Mouse (Mus musculus) neutrophil, adult 5-6 weeks (primary cell): ENCODE results near the gene Ccm2l. TPM values are rescaled to one million over a fixed set of nuclear protein-coding genes. Genes with fewer than 3 reads are reported as not detected.
A peak's percentile ranks its signal among the peaks of the same experiment; 100 is the strongest.

ENCODE experiments used
- ATAC-seq: fragments of 151-379, 151-347 bp; 2 replicates; pipeline ENCODE4 v1.8.0; 2017; ENCODE audit warnings: mild to moderate bottlenecking, moderate TSS enrichment; ENCODE audit not compliant: insufficient number of reproducible peaks, poor library complexity, low FRiP score, severe bottlenecking; ENCODE audit errors: extremely low read depth
- total RNA-seq: library from RNA; stranded (forward); fragments of 200-1000 nt; gene quantifications from 2 replicates; pipeline ENCODE4 v1.2.3, GENCODE M21; 2017

Ccm2l gene
- total RNA-seq, 1 experiment from 2014 or later: not detected

DNA sequence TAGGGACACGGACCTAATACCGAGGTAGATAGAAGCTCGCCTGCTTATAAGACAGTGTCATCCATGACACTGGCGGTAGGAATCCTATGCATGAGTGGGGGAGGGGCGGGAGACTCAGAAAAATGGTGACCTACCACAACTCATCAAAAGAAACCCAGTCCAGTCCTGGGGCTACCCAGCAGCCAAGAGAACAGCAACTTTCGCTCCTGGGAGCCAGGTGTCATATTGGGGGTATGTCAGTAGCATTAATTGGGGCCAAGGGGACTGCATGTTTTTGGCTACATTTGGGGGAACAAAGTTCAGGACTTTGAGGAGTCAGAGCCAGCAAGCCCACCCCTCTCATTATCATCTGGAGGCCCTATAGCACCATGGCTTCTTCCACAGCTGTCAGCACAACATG lies 14.7 kb upstream of the Ccm2l start:
- ATAC-seq: no peak

DNA sequence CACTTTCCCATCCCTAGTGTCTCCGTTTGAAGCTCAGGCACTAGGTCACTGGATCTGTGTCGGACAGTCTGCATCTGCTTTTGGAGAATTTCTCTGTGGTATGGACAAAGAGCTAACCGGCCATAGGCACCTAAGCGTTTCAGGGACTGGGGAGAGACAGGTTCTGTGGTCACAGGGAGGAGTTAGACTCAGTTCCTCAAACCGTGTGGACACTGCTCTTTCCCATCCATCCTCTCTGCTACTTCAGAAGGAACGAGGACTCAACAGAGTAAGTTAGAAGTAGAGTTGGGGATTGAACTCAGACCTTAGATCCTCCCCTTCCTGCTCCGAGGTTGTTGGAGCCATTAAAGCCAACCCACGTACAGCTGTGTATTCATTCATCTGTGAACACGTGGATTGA lies 14.2 kb upstream of the Ccm2l start:
- ATAC-seq: no peak

DNA sequence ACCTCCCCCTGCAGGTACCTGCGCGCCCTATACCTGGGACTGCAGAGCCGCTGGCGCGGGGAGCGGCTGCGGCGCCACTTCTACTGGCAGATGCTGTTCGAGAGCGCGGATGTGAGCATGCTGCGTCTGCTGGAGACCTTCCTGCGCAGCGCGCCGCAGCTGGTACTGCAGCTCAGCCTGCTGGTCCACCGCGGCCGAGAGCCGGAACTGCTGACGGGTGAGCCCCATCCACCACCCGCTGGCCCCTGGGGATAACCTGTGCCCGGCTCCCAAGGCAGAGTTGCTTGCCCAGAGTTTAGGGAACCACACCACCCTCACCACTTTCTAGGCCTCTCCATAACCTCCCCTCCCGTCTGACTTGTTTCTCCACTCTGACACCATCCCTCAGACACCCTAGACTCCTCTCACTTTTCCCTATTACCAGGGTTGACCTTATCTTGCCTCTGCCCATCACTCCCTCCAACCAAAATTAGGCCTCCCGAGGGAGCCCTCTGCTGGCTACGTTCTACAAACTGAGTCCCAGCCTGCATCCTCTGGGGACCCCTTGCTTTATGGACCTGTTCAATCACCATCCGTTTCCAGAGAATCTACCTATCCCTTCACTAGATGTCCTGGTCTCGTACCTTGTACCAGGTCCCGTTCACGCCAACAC lies 12.9 kb upstream of the Ccm2l start:
- no peak for ATAC-seq

DNA sequence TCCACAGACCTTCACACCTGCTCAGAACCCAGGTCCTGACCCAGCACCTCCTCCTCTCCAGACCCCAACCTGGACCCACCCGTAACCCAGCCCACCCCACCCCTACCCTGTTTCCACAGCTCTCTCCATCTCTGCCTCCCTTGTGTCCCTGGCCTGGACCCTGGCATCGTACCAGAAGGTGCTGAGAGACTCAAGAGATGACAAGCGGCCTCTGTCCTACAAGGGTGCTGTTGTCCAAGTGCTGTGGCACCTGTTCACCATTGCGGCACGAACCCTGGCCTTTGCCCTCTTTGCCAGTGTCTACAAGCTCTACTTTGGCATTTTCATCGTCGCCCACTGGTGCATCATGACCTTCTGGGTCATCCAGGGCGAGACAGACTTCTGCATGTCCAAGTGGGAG lies 11.9 kb upstream of the Ccm2l start:
- ATAC-seq: no peak

DNA sequence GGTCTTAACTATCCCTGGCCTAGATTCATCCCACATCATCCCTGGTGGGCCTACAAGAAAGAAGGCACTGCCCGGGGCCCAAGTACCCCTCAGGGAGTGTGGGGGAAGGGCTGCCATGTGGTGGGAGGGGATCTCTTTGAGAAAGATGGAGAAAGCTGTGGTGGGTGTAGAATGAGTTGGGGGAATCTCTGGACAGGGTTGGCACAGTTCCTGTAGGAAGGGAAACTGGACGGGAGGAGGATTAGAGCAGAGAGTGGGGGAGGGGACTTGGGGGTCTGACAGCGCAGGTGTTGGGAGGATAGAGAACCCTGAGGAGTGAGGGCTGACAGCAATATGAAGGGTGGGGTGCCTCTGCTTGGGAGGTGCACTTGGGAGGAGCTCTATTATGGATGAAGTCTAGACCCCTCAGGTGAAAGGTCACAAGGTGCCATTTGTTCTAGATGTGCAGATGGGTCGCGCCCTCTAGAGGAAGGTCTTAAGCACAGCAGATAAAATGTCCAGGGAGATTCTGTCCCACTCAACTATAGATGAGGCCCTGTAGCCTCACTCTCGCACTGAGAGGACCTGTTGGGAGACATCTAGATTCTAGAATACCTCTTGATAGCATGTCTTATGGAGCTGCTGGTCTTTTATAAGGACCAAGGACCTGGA lies 10.4 kb upstream of the Ccm2l start:
- ATAC-seq: no peak

DNA sequence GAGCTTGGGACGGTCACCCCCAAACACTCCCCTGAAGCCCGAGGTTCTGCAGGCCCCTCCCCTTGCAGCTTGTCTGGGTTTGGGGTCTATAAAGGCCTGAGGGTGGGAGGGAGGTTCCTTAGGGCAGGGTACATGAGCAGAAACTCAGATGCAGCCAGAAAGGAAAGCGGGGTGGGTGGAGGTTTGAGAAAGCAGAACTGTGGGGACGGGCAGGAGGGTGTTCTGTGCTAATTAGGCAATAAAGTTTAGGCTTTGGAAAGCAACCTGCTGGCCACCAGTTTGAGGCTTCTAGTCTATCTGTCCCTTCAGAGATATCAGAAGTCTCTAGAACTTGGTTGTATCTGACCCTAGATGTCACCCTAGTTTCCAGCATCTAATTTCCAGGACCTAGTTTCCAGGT lies 7.4 kb upstream of the Ccm2l start:
- no peak for ATAC-seq

DNA sequence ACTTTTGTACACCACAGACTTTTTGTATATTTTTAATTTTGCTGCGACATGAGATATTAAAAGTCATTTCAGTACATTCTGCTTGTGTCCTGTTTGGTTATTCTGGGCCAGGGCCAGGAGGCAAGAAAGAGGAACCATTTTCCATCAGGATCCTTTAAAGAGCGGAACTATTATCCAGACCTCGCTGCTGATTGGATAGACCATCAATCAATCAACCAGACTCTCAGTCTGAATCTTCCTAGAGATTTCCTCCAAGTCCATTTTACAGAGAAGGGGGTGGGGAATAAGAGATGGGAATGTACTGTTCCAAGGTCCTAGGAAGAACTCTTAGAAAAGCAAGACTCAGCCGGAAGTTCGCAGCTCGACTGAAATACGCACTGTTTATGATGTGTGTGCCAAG lies 5.5 kb upstream of the Ccm2l start:
- no peak for ATAC-seq

DNA sequence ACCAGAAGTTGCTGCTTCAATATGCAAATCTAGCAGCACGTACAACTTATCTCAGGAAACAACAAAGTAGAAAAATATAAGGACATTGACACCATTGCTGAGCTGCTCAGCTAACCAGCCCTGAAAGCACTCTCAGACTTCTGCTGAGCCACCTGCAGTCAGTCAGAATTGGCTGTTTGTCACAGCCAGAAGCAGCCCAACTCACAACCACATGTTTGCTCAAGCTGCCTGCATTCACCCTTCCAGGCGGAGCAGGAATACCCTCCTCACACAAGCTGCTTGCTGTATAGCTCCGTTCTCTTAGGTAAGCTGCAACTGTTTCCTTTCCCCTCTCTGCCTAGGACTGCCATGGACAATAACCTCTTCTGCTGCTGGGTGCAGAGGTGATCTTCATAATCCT lies 2.4 kb upstream of the Ccm2l start:
- no peak for ATAC-seq

DNA sequence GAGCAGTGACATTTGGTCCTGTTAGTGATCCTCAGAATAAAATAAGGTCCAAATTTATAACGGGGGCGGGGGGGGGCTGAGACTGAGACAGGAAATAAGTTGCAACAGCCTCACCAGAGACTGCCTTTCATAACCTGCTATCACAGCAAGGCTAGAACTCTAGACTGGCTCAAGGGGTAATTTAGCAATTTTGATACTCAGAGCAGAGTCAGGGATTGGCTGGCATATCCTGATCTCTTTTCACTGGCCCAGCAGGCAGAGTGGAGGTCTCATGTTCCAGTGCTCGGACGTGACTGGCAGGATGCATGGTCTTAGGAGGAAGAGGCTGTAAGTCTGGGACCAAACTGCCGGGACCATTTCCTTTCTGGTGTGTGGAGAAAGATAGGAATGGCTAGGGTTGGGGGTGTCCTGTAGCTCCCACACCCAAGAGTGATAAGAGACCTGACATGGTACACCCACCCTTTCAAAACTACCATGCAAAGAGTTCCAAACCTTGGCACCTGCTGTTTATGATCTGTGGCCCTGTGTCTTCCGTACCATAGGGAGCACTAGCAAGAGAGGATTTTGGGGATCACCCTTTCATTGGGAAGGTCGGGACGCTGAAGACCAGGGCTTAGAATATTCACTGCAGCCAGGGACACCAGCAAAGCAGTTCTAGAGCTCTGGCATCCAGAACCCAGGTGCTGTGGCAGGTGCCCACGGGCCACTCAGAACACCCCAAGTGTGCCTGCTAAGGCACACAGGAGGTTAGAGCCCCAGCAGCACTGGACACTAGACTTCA lies 1.4 kb upstream of the Ccm2l start:
- ATAC-seq: no peak

DNA sequence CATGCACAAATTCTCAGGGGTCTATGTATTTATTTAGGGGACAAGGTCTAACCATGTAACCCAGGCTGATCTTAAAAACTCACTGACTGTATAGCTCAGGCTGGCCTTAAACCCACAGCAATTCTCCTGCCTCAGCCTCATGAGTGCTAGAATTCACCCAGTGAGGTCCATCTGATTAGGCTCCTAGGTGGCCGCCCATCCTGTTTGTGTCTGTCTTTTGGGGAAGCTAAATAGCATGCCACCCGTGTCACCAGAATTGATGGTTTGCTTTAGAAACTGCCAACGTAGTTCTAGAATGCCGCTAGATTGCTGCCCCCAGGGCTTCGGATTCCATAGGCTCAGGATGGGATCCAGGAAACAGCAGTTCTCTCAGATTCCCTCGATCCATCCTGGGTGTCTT lies 1.2 kb downstream of the Ccm2l start:
- no peak for ATAC-seq

DNA sequence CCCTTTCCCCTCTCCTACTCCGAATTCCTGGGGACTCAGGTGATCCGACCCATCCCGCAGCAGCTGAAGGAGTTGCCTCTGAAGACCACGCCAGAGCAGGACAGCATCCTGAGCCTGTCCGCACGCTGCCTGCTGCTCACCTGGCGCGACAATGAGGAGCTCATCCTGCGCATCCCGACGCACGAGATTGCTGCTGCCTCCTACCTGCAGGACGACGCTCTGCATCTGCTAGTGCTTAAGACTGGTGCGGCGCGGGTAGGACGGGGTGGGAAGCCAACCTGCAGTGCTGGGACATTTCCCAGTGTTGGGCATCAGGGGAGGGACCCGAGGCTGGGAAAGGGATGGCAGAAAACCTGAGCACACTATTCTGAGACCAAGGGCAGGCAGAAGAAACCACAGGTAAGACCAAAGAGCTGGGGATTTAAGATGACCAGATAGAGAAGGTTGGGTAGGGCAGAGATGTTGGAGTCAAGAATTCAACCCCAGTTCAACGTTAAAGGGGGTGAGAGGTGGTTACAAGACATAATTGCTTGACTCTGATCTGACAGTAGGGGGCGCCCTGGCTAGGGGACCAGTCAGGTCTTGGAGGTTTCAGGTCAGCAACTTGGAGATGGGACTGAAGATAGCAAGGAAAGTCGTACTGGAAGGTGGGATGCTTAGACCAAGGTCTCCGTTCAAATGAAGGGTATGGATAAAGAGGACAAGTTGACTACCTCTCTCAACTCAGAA lies 5.2 kb downstream of the Ccm2l start:
- no peak for ATAC-seq

DNA sequence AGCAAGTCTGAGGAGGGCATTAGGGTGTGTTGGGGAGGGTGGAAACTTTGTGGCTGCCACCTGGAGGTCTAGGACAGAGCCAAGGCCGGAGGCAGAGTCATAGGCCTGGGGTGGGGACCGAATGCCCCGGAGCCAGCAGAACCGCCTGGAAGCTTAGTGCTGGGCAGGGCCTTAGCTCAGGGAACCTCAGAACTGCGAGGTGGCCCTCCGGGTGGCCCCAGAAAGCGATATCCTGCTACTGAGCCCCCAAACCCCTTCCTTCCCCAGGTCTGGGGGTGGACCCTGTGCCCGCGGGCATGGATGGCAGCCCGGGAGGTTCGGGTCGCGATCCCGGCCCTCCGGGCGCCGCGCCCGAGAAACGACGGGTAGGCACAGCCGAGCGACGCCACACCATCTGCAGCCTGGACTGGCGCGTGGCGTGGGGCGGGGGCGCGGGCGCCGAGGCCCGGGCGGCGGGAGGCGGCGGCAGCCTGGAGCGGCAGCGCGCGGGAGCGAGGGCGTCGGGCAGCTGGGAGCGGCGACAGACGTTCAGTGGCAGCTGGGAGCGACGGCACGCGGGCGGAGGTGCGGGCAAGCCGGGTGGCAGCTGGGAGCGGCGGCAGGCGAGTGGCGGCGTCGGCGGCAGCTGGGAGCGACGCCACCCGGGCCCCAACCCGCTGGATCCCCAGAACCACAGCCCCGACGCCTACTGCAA lies 5.9 kb downstream of the Ccm2l start:
- no peak for ATAC-seq

DNA sequence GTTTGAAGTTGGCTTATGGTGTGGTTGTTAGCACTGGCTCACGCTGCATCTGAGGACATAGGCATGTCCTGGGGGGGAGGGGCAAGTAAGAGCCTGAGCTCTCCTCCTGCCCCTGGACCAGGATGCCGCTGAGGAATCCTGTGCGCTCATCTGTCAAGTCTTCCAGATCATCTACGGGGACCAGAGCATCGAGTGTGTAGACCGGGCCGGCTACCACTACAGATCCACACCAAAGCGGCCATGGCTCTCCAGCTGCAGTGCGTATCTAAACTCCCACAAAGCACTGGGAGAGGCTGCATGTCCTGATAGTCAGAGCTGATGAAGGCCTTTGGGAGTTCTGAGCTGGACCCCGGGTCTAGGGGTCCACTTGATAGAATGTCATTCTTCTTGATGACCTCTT lies 8.9 kb downstream of the Ccm2l start:
- no peak for ATAC-seq

DNA sequence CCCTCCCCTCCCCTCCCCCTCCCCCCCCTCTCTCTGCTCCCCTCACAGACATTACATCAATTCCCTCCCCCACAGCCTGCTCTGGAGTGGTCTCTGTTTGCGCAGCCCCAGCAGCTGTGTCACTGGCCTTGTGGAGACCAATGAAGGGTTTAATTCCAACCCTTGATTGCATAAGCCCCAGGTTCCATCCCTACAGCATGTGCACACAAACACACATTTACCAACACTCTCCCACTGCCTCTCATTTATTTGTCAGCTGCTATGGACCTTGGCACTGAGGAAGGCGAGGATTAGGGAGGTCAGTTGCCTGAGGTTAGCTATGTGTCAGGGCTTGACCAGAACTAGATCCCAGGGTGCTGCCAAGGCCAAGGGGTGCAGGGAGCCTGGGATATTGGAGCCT lies 10.2 kb downstream of the Ccm2l start:
- no peak for ATAC-seq

DNA sequence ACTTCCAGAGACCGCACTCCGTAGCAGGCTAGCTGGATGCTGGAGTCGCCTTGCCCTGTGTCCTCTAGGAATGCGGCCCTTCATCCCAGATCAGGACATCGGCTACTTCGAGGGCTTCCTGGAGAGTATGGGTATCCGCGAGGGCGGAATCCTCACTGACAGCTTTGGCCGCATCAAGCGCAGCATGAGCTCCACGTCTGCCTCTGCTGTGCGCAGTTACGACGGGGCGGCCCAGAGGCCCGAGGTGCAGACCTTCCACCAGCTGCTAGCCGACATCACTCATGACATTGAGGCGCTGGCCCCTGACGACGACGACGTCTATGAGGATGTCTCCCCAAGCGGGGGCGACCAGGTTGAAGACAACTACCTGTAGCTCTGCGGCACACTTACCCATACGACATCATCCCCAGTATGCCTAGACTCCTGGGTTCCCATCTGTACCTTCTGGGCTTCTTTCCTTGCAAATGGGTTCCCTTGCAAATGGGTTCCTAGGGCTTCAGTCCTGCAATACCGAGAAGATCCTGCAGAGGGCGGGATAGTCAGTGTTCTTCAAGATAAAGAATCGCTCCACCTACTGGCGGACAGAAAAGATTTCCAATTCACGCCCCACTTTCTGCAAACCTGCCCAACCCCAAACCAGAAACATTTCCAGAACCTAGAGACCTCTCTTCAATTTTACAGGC lies 15.2 kb downstream of the Ccm2l start:
- peak; percentile 54 for ATAC-seq

DNA sequence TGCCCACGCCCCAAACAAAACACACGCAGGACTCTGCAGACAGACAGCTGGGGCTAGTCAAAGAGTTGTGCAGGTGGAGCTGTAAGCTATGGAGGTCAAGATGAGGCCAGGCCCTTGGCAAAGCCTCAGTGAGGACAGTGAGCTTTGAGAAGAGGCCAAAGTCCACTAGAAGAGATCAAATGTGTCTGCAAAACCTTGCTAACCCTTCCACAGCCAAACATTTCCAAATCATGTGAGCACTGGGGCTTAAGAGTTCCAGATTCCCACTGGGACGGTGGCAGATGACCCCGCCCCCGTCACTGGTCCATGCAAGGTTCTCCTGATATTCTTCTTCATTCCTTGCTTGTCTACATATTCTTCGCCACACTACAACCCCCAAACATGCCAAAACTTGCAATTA lies 16.1 kb downstream of the Ccm2l start:
- ATAC-seq: no peak

DNA sequence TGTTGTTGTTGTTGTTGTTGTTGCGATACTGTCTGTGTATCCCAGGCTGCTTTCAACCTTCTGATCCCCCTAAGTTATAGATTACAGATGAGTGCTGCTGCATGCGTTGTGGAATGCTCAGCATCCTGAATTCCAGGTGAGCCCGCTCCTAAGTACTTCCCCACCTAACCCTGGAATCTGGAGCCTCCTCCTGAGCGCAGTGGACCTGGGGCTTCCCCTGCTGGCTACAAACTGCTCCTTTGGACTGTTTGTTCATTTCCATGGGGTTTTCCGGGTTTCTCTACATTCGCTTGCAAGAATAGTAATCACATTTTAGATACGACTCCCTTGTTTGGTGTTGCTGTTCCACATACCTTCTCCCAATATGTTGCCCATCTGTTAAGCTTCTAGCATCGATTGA lies 17.5 kb downstream of the Ccm2l start:
- ATAC-seq: no peak

DNA sequence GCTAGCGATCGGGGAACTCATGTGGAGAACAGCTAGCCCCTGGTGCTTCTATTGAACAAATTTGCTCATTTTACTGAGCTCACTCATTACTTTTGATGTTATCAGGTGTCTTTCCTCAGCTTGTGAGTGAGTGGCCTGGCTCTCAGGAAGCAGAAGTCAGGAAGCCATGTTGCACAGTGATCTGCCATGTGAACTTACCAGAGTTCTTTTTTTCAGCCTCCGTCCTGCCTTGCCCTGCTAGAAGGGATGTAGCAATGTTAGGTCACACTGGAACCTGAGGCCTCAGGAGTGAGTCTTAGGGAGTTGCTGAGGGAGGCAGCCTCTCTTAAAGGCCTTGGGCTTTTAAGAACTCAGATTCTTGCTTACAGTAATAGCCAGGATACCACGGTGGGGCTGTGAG lies 18.1 kb downstream of the Ccm2l start:
- ATAC-seq: peak; percentile 17; the same call in 1 of the 2 replicates
